Mouse (Mus musculus) MEL (cell line): ENCODE measurements around the gene Actr3b.

ENCODE experiments used
- CTCF ChIP-seq, 3 experiments: IDR thresholded peaks in 2 of 3; conservative IDR thresholded peaks in 1 of 3; 2 replicates each; pipeline ENCODE4 v1.5.1; 2011 to 2012; ENCODE audit warnings: low read length in 3 of 3, low read depth in 2 of 3, mild to moderate bottlenecking in 2 of 3, improper control_type of control experiment in 1 of 3, inconsistent platforms in 1 of 3, mixed read lengths in 1 of 3, moderate library complexity in 1 of 3; ENCODE audit not compliant: control insufficient read depth in 1 of 3, insufficient read depth in 1 of 3, poor library complexity in 1 of 3, severe bottlenecking in 1 of 3
- JUND ChIP-seq: IDR thresholded peaks from 2 replicates; pipeline ENCODE4 v1.6.1; 2011; ENCODE audit warnings: low read depth, mild to moderate bottlenecking, improper control_type of control experiment, low read length
- POLR2AphosphoS5 ChIP-seq: IDR thresholded peaks from 2 replicates; pipeline ENCODE4 v1.6.1; 2012; ENCODE audit warnings: low read depth, borderline replicate concordance, mild to moderate bottlenecking, inconsistent platforms, low read length, moderate library complexity, mixed read lengths
- RAD21 ChIP-seq: IDR thresholded peaks from 2 replicates; pipeline ENCODE4 v1.6.1; 2011; ENCODE audit warnings: mild to moderate bottlenecking, low read depth, low read length, improper control_type of control experiment
- RCOR1 ChIP-seq: IDR thresholded peaks from 2 replicates; pipeline ENCODE4 v1.6.1; 2012; ENCODE audit warnings: low read depth, mild to moderate bottlenecking, inconsistent platforms, low read length, improper control_type of control experiment

- TF ChIP-seq POLR2AphosphoS5 (no peak), RCOR1 (no peak), CTCF (IDR thresholded peaks at IDR 0.05 in 2 of 3, conservative IDR thresholded peaks at IDR 0.05 in 1 of 3; ENCODE audit: control insufficient read depth in 1 of 3, insufficient read depth in 1 of 3, low read depth in 2 of 3, low read length in 3 of 3, poor library complexity in 1 of 3, severe bottlenecking in 1 of 3) (no peak), RAD21 (no peak), JUND (no peak)
Observed at GRCm38 (mm10) chr5:25889746-25890382, 130.1 kb downstream of the Actr3b start.
